Mouse (Mus musculus): ENCODE data around the gene Palm.

- TF ChIP-seq POLR2A (IDR thresholded peaks at IDR 0.05; ENCODE audit: low read depth, low read length) (no peak), CTCF (IDR thresholded peaks at IDR 0.05; ENCODE audit: extremely low read depth, insufficient read depth, insufficient read length, insufficient replicate concordance) (no peak)
Observed at GRCm38 (mm10) chr10:79824413-79824812, 31.0 kb downstream of the Palm start.
